Mouse (Mus musculus) G1E (cell line): ENCODE measurements around the gene Nisch.

ENCODE experiments used
- CTCF ChIP-seq: IDR thresholded peaks from 2 replicates; pipeline ENCODE4 v1.5.1; 2012; ENCODE audit warnings: low read depth, low read length, inconsistent platforms, mixed read lengths
- GATA1 ChIP-seq: IDR thresholded peaks from 2 replicates; pipeline ENCODE4 v1.6.1; 2012; ENCODE audit warnings: borderline replicate concordance, low read length, inconsistent platforms, mixed read lengths
- POLR2AphosphoS5 ChIP-seq: IDR thresholded peaks from 2 replicates; pipeline ENCODE4 v1.6.1; 2012; ENCODE audit warnings: low read depth, low read length, inconsistent platforms; ENCODE audit not compliant: insufficient replicate concordance
- TAL1 ChIP-seq: conservative IDR thresholded peaks from 2 replicates; pipeline ENCODE4 v1.6.1; 2012; ENCODE audit warnings: low read depth, low read length, inconsistent platforms, mixed read lengths

DNA sequence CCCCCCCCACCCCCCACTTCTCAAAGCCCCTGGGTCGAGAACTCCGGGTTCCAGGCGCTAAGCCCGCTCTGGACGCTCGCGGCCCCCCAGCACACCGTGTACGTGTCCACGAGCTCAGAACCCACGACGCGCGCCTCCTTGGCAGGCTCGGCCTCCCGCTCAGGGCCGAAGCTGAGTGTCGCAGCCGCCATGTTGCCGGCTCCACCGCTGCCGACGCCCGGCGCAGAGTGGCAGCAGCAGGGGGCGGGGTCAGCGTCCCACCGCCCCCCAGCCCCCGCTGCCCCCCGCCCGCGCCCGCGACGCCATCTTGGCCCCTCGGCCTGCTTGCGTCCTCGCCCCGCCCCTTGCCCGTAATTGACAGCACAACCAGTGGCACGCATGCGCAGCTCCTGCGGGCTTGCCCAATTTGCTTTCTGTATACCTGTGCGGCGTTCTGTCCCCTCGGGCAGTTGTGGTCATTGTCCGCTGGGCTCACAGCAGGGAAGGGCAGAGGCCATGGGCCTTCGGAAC, 10.2 kb downstream of the Nisch start:
- no peak for TF ChIP-seq CTCF
- no peak for TF ChIP-seq TAL1
- no peak for TF ChIP-seq POLR2AphosphoS5
- TF ChIP-seq GATA1, result no peak
